8 mouse cellular contexts compared by ENCODE assay signal in genomic region chr17:25985306-25986294, GRCm38 (mm10). TPM values are rescaled to one million over a fixed set of nuclear protein-coding genes. Genes with fewer than 3 reads are reported as not detected.
DNase-seq lines count a peak whose midpoint lies in the region; ATAC-seq and TF ChIP-seq lines count a peak whose summit lies in the region.

TSS of gene Capn15 (minus strand) at chr17:25985796.

- H3K36me3 ChIP-seq in hindbrain, embryonic 10.5 days = peaks cover 27% of the 10 kb centered on the region
- H3K36me3 ChIP-seq in lung, postnatal 0 days (ENCODE audit: insufficient read depth, low read length) = 0 out of 2 replicates have a peak, but pooled peaks cover 5% of the 10 kb centered on the region

- TF ChIP-seq CTCF in lung, postnatal 0 days (IDR thresholded peaks at IDR 0.05) = peak; percentile 16; the same call in 1 of the 2 replicates

- ATAC-seq in frontal cortex, adult (ENCODE audit: low TSS enrichment) = peak; percentile 91
- ATAC-seq in lung, postnatal 0 days = peak; percentile 100

- peak within 1 kb of the TSS; percentile 85 for H3K9ac ChIP-seq in lung, postnatal 0 days (replicated peaks; ENCODE audit: low read depth)

- under 1% methylated on average over 91 of the region's 91 CpGs for WGBS in hindbrain, embryonic 10.5 days
- WGBS in lung, postnatal 0 days = under 1% methylated on average over 73 of the region's 91 CpGs

- H3K4me3 ChIP-seq in hindbrain, embryonic 10.5 days = peak within 1 kb of the TSS; percentile 78
- H3K4me3 ChIP-seq in lung, postnatal 0 days (ENCODE audit: low read depth, low read length) = peak within 1 kb of the TSS; percentile 84

- peak within 1 kb of the TSS; percentile 91 for H3K4me2 ChIP-seq in lung, postnatal 0 days (replicated peaks; ENCODE audit: low read depth, low read length)

- peak within 1 kb of the TSS; percentile 94 for H3K27ac ChIP-seq in hindbrain, embryonic 10.5 days
- H3K27ac ChIP-seq in lung, postnatal 0 days (ENCODE audit: low read length) = peak within 1 kb of the TSS; percentile 89

- peak; percentile 96 for DNase-seq in MN1 (ENCODE audit: low spot score)
- DNase-seq in cerebellum, adult 9-10 months = peak; percentile 94
- peak; percentile 94 for DNase-seq in hindbrain, embryonic 10.5 days (ENCODE audit: low spot score)
- peak; percentile 97 for DNase-seq in layer of hippocampus, adult 9-11 months
- DNase-seq in lung, postnatal 0 days (ENCODE audit: low spot score) = peak; percentile 98
- DNase-seq in ovary, postnatal 14 days (ENCODE audit: low spot score) = peak; percentile 86
- peak; percentile 93 for DNase-seq in thymus, postnatal 14 days

- no peak for TF ChIP-seq EP300 in lung, postnatal 0 days (IDR thresholded peaks at IDR 0.05)

- H3K4me1 ChIP-seq in hindbrain, embryonic 10.5 days (replicated peaks) = peaks cover 30% of the 10 kb centered on the region
- peaks cover 8% of the 10 kb centered on the region; the same call in 1 of the 2 replicates for H3K4me1 ChIP-seq in lung, postnatal 0 days (ENCODE audit: insufficient read depth, low read depth, low read length)

- H3K27me3 ChIP-seq in hindbrain, embryonic 10.5 days (ENCODE audit: insufficient read depth, poor library complexity, severe bottlenecking) = no peaks in the 10 kb centered on the region
- no peaks in the 10 kb centered on the region for H3K27me3 ChIP-seq in lung, postnatal 0 days (replicated peaks; ENCODE audit: insufficient read depth, low read length)

- H3K9me3 ChIP-seq in hindbrain, embryonic 10.5 days = no peaks in the 10 kb centered on the region
- no peaks in the 10 kb centered on the region for H3K9me3 ChIP-seq in lung, postnatal 0 days (ENCODE audit: low read length)

RNA-seq across cellular contexts. Expression of gene Capn15, which starts in this region (rescaled TPM):
- 32.4 and 35.0 TPM in 2 replicates for polyA plus RNA-seq in hindbrain, embryonic 10.5 days (2016; fragmentation: Nextera tagmentation; extraction: Ambion mirVana)
- polyA plus RNA-seq in lung, postnatal 0 days (2015; fragmentation: Nextera tagmentation; extraction: Ambion mirVana) = 12.7 and 13.9 TPM in 2 replicates

Comparison
In these comparisons a context has a peak if more than half of its experiments do, and no peak if none do; other contexts are left out.
1. Peak in every context shown above with its lines: DNase-seq, ATAC-seq, H3K4me3 ChIP-seq and H3K27ac ChIP-seq.